Mouse (Mus musculus) G1E (cell line): Measurements from ENCODE around the gene Creb5.

Experiments used
- CTCF ChIP-seq: IDR thresholded peaks from 2 replicates; pipeline ENCODE4 v1.5.1; 2012; ENCODE audit warnings: low read depth, low read length, inconsistent platforms, mixed read lengths
- GATA1 ChIP-seq: IDR thresholded peaks from 2 replicates; pipeline ENCODE4 v1.6.1; 2012; ENCODE audit warnings: borderline replicate concordance, low read length, inconsistent platforms, mixed read lengths
- GATA2 ChIP-seq: IDR thresholded peaks from 2 replicates; pipeline ENCODE4 v1.6.1; 2012; ENCODE audit warnings: low read depth, low read length, inconsistent platforms, borderline replicate concordance
- POLR2AphosphoS5 ChIP-seq: IDR thresholded peaks from 2 replicates; pipeline ENCODE4 v1.6.1; 2012; ENCODE audit warnings: low read depth, low read length, inconsistent platforms; ENCODE audit not compliant: insufficient replicate concordance
- TAL1 ChIP-seq: conservative IDR thresholded peaks from 2 replicates; pipeline ENCODE4 v1.6.1; 2012; ENCODE audit warnings: low read depth, low read length, inconsistent platforms, mixed read lengths

GRCm38 (mm10) chr6:53572979-53573710, 286.1 kb downstream of the Creb5 start:
- TF ChIP-seq CTCF (no peak), POLR2AphosphoS5 (no peak), GATA1 (no peak), TAL1 (no peak), GATA2 (no peak)
